Mouse (Mus musculus) liver, embryonic 11.5 days (tissue): ENCODE results near the gene Bscl2. TPM values are rescaled to one million over a fixed set of nuclear protein-coding genes. Genes with fewer than 3 reads are reported as not detected.

Experiments
- ATAC-seq: fragments of 200-750 bp; cut with Nextera tagmentation; replicated peaks from 2 replicates; pipeline ENCODE4 v1.8.0; 2017; ENCODE audit warnings: moderate number of reproducible peaks, mild to moderate bottlenecking, moderate TSS enrichment, moderate library complexity; ENCODE audit not compliant: low FRiP score
- DNase-seq: peaks from one replicate; pipeline ENCODE4 v3.0.0-alpha.2; 2017; ENCODE audit warnings: low spot score
- H3K27ac ChIP-seq: fragments of 300-500 bp; sonication (generic); 2 replicates; pipeline ENCODE4 v1.5.1; 2014; ENCODE audit warnings: mild to moderate bottlenecking, low read depth, low read length, control low read depth
- H3K27me3 ChIP-seq: fragments of 300-500 bp; sonication (generic); replicated peaks from 2 replicates; pipeline ENCODE4 v1.6.1; 2014; ENCODE audit warnings: low read length, mixed read lengths; ENCODE audit not compliant: control insufficient read depth, insufficient read depth
- H3K36me3 ChIP-seq: fragments of 300-500 bp; sonication (generic); 2 replicates; pipeline ENCODE4 v1.6.1; 2014; ENCODE audit warnings: mild to moderate bottlenecking, low read length, moderate library complexity, mixed read lengths; ENCODE audit not compliant: control insufficient read depth, insufficient read depth
- H3K4me1 ChIP-seq: fragments of 300-500 bp; sonication (generic); replicated peaks from 2 replicates; pipeline ENCODE4 v1.6.1; 2014; ENCODE audit warnings: low read length, mixed read lengths; ENCODE audit not compliant: control insufficient read depth, insufficient read depth
- H3K4me2 ChIP-seq: fragments of 300-500 bp; sonication (generic); 2 replicates; pipeline ENCODE4 v1.6.1; 2014; ENCODE audit warnings: mild to moderate bottlenecking, control low read depth, moderate library complexity
- H3K4me3 ChIP-seq: fragments of 300-500 bp; sonication (generic); 2 replicates; pipeline ENCODE4 v1.5.1; 2014; ENCODE audit warnings: low read depth, low read length, control low read depth
- H3K9ac ChIP-seq: fragments of 300-500 bp; sonication (generic); 2 replicates; pipeline ENCODE4 v1.6.1; 2014; ENCODE audit warnings: low read depth, low read length, control low read depth
- H3K9me3 ChIP-seq: fragments of 300-500 bp; sonication (generic); 2 replicates; pipeline ENCODE4 v1.6.1; 2016; ENCODE audit warnings: low read length, inconsistent platforms, mixed read lengths; ENCODE audit not compliant: control insufficient read depth
- whole genome bisulfite sequencing: fragments of 180-500 bp; shearing (Covaris S2); extraction: QIAGEN DNeasy Blood & Tissue Kit; methylation state at CpG from one replicate; pipeline ENCODE4 v1.1.7; 2014; 5-methylcytosine and 5-hydroxymethylcytosine counted together
- polyA plus RNA-seq: library from polyadenylated mRNA; unstranded; fragments of >200 nt; fragmentation: Nextera tagmentation; extraction: Ambion mirVana; gene quantifications from 2 replicates; pipeline ENCODE4 v1.2.1, GENCODE M21; 2014

The Bscl2 gene
- polyA plus RNA-seq, 1 experiment from 2014 or later: 52.7 TPM

- peaks cover 9% of the 10 kb centered on the region for H3K4me1 ChIP-seq
- DNase-seq: no peak
- H3K4me3 ChIP-seq: peak overlapping the region; percentile 95
- 69% methylated on average over 10 of the region's 10 CpGs for WGBS
- ATAC-seq: no peak
- peak overlapping the region; percentile 96 for H3K4me2 ChIP-seq
- peak overlapping the region; percentile 89; the same call in 1 of the 2 replicates for H3K27ac ChIP-seq
- H3K9ac ChIP-seq: peak overlapping the region; percentile 94
- H3K36me3 ChIP-seq: peaks cover 20% of the 10 kb centered on the region
- no peaks in the 10 kb centered on the region for H3K9me3 ChIP-seq
- no peaks in the 10 kb centered on the region for H3K27me3 ChIP-seq
These were observed 35.1 kb downstream of the Bscl2 start for GRCm38 (mm10) chr19:8872266-8872840.

- Histone ChIP-seq H3K9ac (no peak overlapping the region), H3K36me3 (peaks cover 25% of the 10 kb centered on the region), H3K4me3 (no peak overlapping the region), H3K4me2 (no peak overlapping the region), H3K27me3 (no peaks in the 10 kb centered on the region), H3K4me1 (peaks cover 14% of the 10 kb centered on the region), H3K27ac (no peak overlapping the region), H3K9me3 (no peaks in the 10 kb centered on the region)
- no peak for DNase-seq
- 87% methylated on average over 7 of the region's 7 CpGs for WGBS
- no peak for ATAC-seq
These were observed 37.8 kb downstream of the Bscl2 start for GRCm38 (mm10) chr19:8875031-8875430.

GRCm38 (mm10) chr19:8880311-8881033 lies 43.2 kb downstream of the Bscl2 start, which contains the start of gene Uqcc3:
Gene Uqcc3, minus strand, starts transcription at chr19:8880923.
- Histone ChIP-seq H3K4me2 (peak within 1 kb of the TSS; percentile 92), H3K36me3 (peaks cover 12% of the 10 kb centered on the region), H3K9me3 (no peaks in the 10 kb centered on the region), H3K9ac (peak within 1 kb of the TSS; percentile 95), H3K4me3 (peak within 1 kb of the TSS; percentile 94), H3K4me1 (peaks cover 8% of the 10 kb centered on the region), H3K27ac (peak within 1 kb of the TSS; percentile 79), H3K27me3 (no peaks in the 10 kb centered on the region)
- ATAC-seq: peak; percentile 97
- WGBS: under 1% methylated on average over 42 of the region's 42 CpGs
- DNase-seq: peak; percentile 84

- Histone ChIP-seq H3K27ac (no peak overlapping the region), H3K9ac (peak overlapping the region; percentile 95), H3K4me2 (peak overlapping the region; percentile 92), H3K36me3 (peaks cover 12% of the 10 kb centered on the region), H3K4me1 (peaks cover 8% of the 10 kb centered on the region), H3K27me3 (no peaks in the 10 kb centered on the region), H3K4me3 (peak overlapping the region; percentile 94), H3K9me3 (no peaks in the 10 kb centered on the region)
- ATAC-seq (no peak), DNase-seq (no peak)
- 15% methylated on average over 3 of the region's 3 CpGs for WGBS
These were observed 43.7 kb downstream of the Bscl2 start for GRCm38 (mm10) chr19:8881034-8881392.

- Histone ChIP-seq H3K9ac (no peak within 1 kb of the TSS), H3K4me1 (peaks cover 12% of the 10 kb centered on the region), H3K9me3 (no peaks in the 10 kb centered on the region), H3K4me2 (no peak within 1 kb of the TSS), H3K27ac (no peak within 1 kb of the TSS), H3K4me3 (no peak within 1 kb of the TSS), H3K36me3 (no peaks in the 10 kb centered on the region), H3K27me3 (no peaks in the 10 kb centered on the region)
- WGBS: 69% methylated on average over 3 of the region's 3 CpGs
- DNase-seq (no peak), ATAC-seq (no peak)
These were observed 46.3 kb downstream of the Bscl2 start, which contains the start of the genes Lbhd1 and Gm49403 for GRCm38 (mm10) chr19:8883616-8884015. Gene Lbhd1, plus strand, starts transcription at chr19:8883732. Gene Gm49403, plus strand, starts transcription at chr19:8883930.

- H3K36me3 ChIP-seq: peaks cover 4% of the 10 kb centered on the region; the same call in 1 of the 2 replicates
- no peaks in the 10 kb centered on the region for H3K9me3 ChIP-seq
- 44% methylated on average over 1 of the region's 1 CpGs for WGBS
- peak overlapping the region; percentile 88 for H3K4me2 ChIP-seq
- DNase-seq (no peak), ATAC-seq (no peak)
- peak overlapping the region; percentile 73 for H3K4me3 ChIP-seq
- peak overlapping the region; percentile 93 for H3K9ac ChIP-seq
- peak overlapping the region; percentile 92 for H3K27ac ChIP-seq
- peaks cover 6% of the 10 kb centered on the region; the same call in 1 of the 2 replicates for H3K4me1 ChIP-seq
- no peaks in the 10 kb centered on the region for H3K27me3 ChIP-seq
These were observed 49.8 kb downstream of the Bscl2 start for GRCm38 (mm10) chr19:8886916-8887584.

GRCm38 (mm10) chr19:8887585-8888463 lies 50.6 kb downstream of the Bscl2 start:
- Histone ChIP-seq H3K36me3 (peaks cover 4% of the 10 kb centered on the region; the same call in 1 of the 2 replicates), H3K9ac (peak overlapping the region; percentile 93), H3K4me3 (peak overlapping the region; percentile 73), H3K27ac (peak overlapping the region; percentile 92), H3K4me2 (peak overlapping the region; percentile 88), H3K9me3 (no peaks in the 10 kb centered on the region), H3K4me1 (peaks cover 6% of the 10 kb centered on the region; the same call in 1 of the 2 replicates), H3K27me3 (no peaks in the 10 kb centered on the region)
- no peak for ATAC-seq
- DNase-seq: no peak
- 13% methylated on average over 19 of the region's 19 CpGs for WGBS
